Mouse (Mus musculus) layer of hippocampus, adult 11-12 months (tissue): ENCODE data around the gene Prss34.
A peak's percentile ranks its signal among the peaks of the same experiment; 100 is the strongest.

Experiments used
- DNase-seq: peaks from one replicate; pipeline ENCODE4 v3.0.0; 2022; ENCODE audit warnings: low spot score

The Prss34 gene

GRCm38 (mm10) chr17:25318354-25318753, 20.2 kb downstream of the Prss34 start, which contains the start of gene Prss29:
Gene Prss29 (plus strand): TSS chr17:25318654.
- DNase-seq: no peak

GRCm38 (mm10) chr17:25320819-25321218, 22.6 kb downstream of the Prss34 start:
- no peak for DNase-seq

GRCm38 (mm10) chr17:25322930-25323329, 24.7 kb downstream of the Prss34 start:
- no peak for DNase-seq

- DNase-seq: no peak
Measured at GRCm38 (mm10) chr17:25332321-25332720, 34.1 kb downstream of the Prss34 start.

- peak; percentile 48 for DNase-seq
Measured at GRCm38 (mm10) chr17:25333943-25334342, 35.7 kb downstream of the Prss34 start.

GRCm38 (mm10) chr17:25338218-25338617, 40.0 kb downstream of the Prss34 start:
- no peak for DNase-seq

GRCm38 (mm10) chr17:25340003-25340402, 41.8 kb downstream of the Prss34 start:
- no peak for DNase-seq

GRCm38 (mm10) chr17:25341490-25341889, 43.3 kb downstream of the Prss34 start:
- no peak for DNase-seq

GRCm38 (mm10) chr17:25345462-25345861, 47.3 kb downstream of the Prss34 start, which contains the start of gene Tpsab1:
Gene Tpsab1 (minus strand): TSS chr17:25345562.
- DNase-seq: no peak
